Mouse (Mus musculus) E14TG2a.4 (cell line): ENCODE results near the gene Ezr.

Source experiments
- CTCF ChIP-seq: conservative IDR thresholded peaks from 2 replicates; pipeline ENCODE4 v1.5.1; 2014; ENCODE audit warnings: low read length
- POU5F1 ChIP-seq: IDR thresholded peaks from 2 replicates; pipeline ENCODE4 v1.6.1; 2014; ENCODE audit warnings: low read length, borderline replicate concordance

DNA sequence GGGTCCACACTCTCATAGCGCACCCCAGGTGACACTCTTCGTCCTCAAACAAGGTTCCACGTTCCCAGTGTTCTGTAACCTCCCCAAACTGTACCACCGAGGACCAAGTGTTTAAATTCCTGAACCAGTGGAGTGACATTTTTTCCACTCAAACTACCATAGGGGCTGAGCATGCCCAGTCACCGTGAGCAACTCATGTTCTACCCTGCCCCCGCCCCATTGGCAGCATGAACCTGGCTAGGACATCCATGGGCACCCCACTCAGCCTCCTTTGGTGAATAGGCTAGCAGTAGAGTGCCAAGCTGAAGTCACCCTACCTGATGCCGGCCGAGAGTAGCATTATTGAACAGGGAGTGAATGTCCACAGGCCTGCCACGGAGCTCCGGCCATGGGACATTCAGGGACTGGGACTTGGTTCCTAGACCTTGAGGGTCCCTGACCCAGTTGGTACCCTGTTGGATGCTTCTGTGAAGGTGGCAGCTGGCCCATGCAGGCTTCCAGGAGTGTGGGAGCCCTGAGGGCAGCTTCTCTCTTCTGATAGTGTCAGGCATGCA is 49.2 kb downstream of the Ezr start:
- TF ChIP-seq CTCF (no peak), POU5F1 (no peak)
